Mouse (Mus musculus) heart, embryonic 10.5 days (tissue): ENCODE results near the gene Sh2b3. TPM values are rescaled to one million over a fixed set of nuclear protein-coding genes. Genes with fewer than 3 reads are reported as not detected.

Source experiments
- DNase-seq: peaks from one replicate; pipeline ENCODE4 v3.0.0-alpha.2; 2017; ENCODE audit warnings: low spot score
- H3K27ac ChIP-seq: fragments of 300-500 bp; sonication (generic); 2 replicates; pipeline ENCODE4 v1.5.1; 2016; ENCODE audit warnings: mild to moderate bottlenecking
- H3K27me3 ChIP-seq: fragments of 300-500 bp; sonication (generic); 2 replicates; pipeline ENCODE4 v1.6.1; 2016; ENCODE audit warnings: mild to moderate bottlenecking; ENCODE audit not compliant: poor library complexity, insufficient read depth, severe bottlenecking
- H3K36me3 ChIP-seq: fragments of 300-500 bp; sonication (generic); 2 replicates; pipeline ENCODE4 v1.6.1; 2016; ENCODE audit warnings: mild to moderate bottlenecking, moderate library complexity
- H3K4me1 ChIP-seq: fragments of 300-500 bp; sonication (generic); 2 replicates; pipeline ENCODE4 v1.6.1; 2016; ENCODE audit warnings: mild to moderate bottlenecking
- H3K4me3 ChIP-seq: fragments of 300-500 bp; sonication (generic); 2 replicates; pipeline ENCODE4 v1.5.1; 2016; ENCODE audit warnings: mild to moderate bottlenecking, moderate library complexity
- H3K9me3 ChIP-seq: fragments of 300-500 bp; sonication (generic); 2 replicates; pipeline ENCODE4 v1.6.1; 2016; ENCODE audit warnings: mild to moderate bottlenecking, moderate library complexity
- WGBS: fragments of 180-500 bp; shearing (Covaris S2); methylation state at CpG from one replicate; pipeline ENCODE4 v1.1.7; 2016; 5-methylcytosine and 5-hydroxymethylcytosine counted together
- microRNA-seq: library from miRNA; unstranded; fragments of <30 nt; microRNA quantifications from one replicate; pipeline ENCODE4, GENCODE M21; 2017
- polyA plus RNA-seq: library from polyadenylated mRNA; unstranded; fragments of >200 nt; fragmentation: Nextera tagmentation; extraction: Ambion mirVana; gene quantifications from 2 replicates; pipeline ENCODE4 v1.2.1, GENCODE M21; 2016

Gene Sh2b3
- polyA plus RNA-seq, 1 experiment from 2014 or later = 15.3 TPM

GRCm38 (mm10) chr5:121791026-121791425 lies 46.4 kb downstream of the Sh2b3 start:
- H3K9me3 ChIP-seq = no peaks in the 10 kb centered on the region
- no peaks in the 10 kb centered on the region for H3K27me3 ChIP-seq
- no peak overlapping the region for H3K4me3 ChIP-seq
- H3K27ac ChIP-seq = no peak overlapping the region
- no peaks in the 10 kb centered on the region for H3K4me1 ChIP-seq
- WGBS = 88% methylated on average over 5 of the region's 5 CpGs
- no peak for DNase-seq
- peaks cover 93% of the 10 kb centered on the region for H3K36me3 ChIP-seq

DNA sequence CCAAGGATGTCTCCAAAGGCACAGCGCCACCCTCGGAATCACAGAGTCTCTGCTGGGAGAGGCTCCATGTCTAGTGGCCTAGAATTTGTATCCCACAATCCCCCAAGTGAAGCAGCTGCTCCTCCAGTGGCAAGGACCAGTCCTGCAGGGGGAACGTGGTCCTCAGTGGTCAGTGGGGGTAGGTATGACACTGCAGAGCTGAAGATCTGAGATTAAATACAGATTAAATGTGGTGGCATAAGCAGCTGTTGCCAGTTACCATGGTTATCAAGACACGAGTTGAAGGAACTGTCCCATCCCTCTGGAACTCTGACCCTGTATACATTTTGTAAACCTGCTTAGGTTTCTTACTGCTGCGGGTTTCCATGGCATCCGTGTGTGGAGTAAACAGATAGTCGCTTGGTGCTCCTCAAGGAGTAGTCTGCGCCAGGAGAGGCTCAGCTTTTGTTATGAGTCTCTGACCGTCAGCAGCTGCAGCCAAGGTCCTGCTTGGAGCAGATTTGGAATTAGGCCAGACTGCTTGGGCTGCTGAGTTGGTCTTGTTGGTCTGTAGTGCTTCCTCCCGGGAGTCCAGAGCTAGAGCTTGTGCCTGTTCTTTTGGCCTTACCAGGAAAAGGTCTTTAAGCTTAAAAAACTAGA lies 53.5 kb downstream of the Sh2b3 start:
- WGBS = 80% methylated on average over 10 of the region's 10 CpGs
- Histone ChIP-seq H3K9me3 (no peaks in the 10 kb centered on the region), H3K36me3 (peaks cover 91% of the 10 kb centered on the region), H3K27ac (no peak overlapping the region), H3K27me3 (no peaks in the 10 kb centered on the region), H3K4me3 (no peak overlapping the region), H3K4me1 (no peaks in the 10 kb centered on the region)
- DNase-seq = no peak

DNA sequence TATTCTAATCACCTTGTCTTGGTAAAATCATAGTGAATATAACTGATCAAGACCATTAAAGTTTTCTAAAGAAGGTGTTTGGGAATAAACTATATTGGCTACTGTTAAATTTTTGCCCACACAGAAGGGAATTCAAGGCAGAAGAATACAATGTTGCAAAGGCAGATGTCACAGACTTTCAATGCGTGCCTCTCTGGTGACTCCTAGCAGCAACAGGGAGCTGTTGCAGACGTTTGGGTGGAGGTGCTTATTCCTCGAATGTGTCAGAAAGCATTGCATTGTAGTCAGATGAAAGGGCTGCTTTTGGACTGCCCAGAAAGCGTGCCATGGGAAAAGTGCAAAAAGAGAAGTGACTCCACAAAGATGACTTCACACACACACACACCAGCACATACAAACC lies 55.0 kb downstream of the Sh2b3 start:
- Histone ChIP-seq H3K9me3 (no peaks in the 10 kb centered on the region), H3K36me3 (peaks cover 90% of the 10 kb centered on the region), H3K4me1 (no peaks in the 10 kb centered on the region), H3K4me3 (no peak overlapping the region), H3K27me3 (no peaks in the 10 kb centered on the region), H3K27ac (no peak overlapping the region)
- 75% methylated on average over 4 of the region's 4 CpGs for WGBS
- DNase-seq = no peak

- H3K4me1 ChIP-seq = no peaks in the 10 kb centered on the region
Measured at GRCm38 (mm10) chr5:121780180-121780579, 57.3 kb downstream of the Sh2b3 start.

DNA sequence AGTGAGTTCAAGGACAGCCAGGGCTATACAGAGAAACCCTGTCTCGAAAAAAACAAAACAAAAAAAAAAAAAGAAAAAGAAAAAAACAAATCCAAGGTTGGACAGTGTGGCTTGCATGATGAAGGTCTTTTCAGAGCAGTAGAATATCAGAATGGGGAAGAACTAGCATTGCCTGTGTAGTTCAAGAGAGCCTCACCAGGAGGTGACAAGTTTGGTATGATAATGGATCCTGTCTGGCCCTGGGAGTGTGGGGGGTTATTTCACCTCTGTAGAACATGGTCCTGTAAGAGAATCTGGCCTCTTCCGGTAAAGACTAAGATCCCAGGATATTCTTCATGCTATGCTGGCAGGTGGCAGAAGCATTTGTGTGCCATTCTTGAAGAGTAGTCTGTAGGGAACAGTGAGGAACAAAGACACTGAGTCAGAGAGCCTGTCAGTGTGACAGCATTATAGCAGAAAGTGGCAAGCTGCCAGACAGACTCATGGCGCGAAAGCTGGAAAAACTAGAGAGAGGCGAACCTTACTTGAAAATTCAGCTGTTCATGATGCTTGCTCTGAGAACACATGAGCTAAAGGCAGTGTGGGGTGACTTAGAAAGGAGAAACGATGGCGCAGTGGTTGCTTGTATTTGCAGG lies 58.8 kb downstream of the Sh2b3 start:
- no peaks in the 10 kb centered on the region for H3K9me3 ChIP-seq
- no peak for DNase-seq
- 90% methylated on average over 7 of the region's 7 CpGs for WGBS
- no peaks in the 10 kb centered on the region for H3K4me1 ChIP-seq
- H3K4me3 ChIP-seq = no peak overlapping the region
- peaks cover 90% of the 10 kb centered on the region for H3K36me3 ChIP-seq
- no peaks in the 10 kb centered on the region for H3K27me3 ChIP-seq
- H3K27ac ChIP-seq = no peak overlapping the region

More at GRCm38 (mm10) chr5:121780180-121780579, 57.3 kb downstream of the Sh2b3 start:
- no peak overlapping the region for H3K27ac ChIP-seq
- DNase-seq = no peak
- no peaks in the 10 kb centered on the region for H3K27me3 ChIP-seq
- H3K36me3 ChIP-seq = peaks cover 89% of the 10 kb centered on the region
- H3K9me3 ChIP-seq = no peaks in the 10 kb centered on the region
- WGBS = 91% methylated on average over 5 of the region's 5 CpGs
- H3K4me3 ChIP-seq = no peak overlapping the region

DNA sequence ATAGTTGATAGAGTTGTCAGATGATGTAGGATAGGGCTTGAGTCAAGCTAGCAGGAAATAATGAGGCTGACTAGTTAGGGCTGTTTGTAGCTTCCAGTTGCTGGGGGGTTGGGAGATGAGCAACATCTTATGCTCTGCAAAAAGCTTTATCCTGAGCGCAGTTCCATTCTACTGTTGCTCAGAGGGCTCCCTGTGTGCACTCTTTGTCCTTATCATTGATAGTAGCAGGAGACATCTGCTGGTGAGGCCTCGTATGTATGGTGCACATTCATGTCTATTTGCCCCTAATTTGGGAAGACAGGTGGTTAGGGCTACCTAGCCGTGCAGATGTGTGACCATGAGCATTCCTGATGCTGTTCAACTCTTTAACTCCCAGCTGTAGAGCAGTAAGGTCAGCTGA lies 65.8 kb downstream of the Sh2b3 start:
- 90% methylated on average over 3 of the region's 3 CpGs for WGBS
- no peak for DNase-seq
- H3K4me1 ChIP-seq = peaks cover 5% of the 10 kb centered on the region; the same call in 1 of the 2 replicates
- no peaks in the 10 kb centered on the region for H3K9me3 ChIP-seq
- no peak overlapping the region for H3K4me3 ChIP-seq
- peaks cover 74% of the 10 kb centered on the region for H3K36me3 ChIP-seq
- no peak overlapping the region for H3K27ac ChIP-seq
- H3K27me3 ChIP-seq = no peaks in the 10 kb centered on the region

- peaks cover 72% of the 10 kb centered on the region for H3K36me3 ChIP-seq
- H3K27ac ChIP-seq = no peak overlapping the region
- H3K4me1 ChIP-seq = peaks cover 5% of the 10 kb centered on the region; the same call in 1 of the 2 replicates
- WGBS = 90% methylated on average over 7 of the region's 7 CpGs
- DNase-seq = no peak
- H3K27me3 ChIP-seq = no peaks in the 10 kb centered on the region
- H3K4me3 ChIP-seq = no peak overlapping the region
- H3K9me3 ChIP-seq = no peaks in the 10 kb centered on the region
Measured at GRCm38 (mm10) chr5:121769827-121770226, 67.6 kb downstream of the Sh2b3 start.

DNA sequence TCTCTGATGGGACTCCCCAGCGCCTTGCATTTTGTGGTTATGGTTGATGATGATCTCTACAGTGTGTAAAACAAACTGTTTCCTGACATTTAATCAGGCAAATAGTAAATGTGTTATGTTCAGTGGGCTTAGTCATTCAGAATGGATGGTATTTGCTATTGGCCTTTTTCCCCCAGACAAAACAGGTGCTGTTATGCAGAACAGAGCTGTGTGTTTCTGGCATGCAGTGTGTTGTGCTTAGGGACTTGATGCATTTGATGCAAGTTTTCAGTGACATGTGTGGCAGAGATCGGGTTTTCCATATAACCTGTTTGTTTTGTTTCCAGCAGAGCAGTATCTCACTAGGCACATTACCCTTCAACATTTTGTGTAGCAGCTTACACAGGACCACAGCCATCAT lies 69.9 kb downstream of the Sh2b3 start:
- H3K9me3 ChIP-seq = no peaks in the 10 kb centered on the region
- H3K27ac ChIP-seq = no peak overlapping the region
- DNase-seq = no peak
- H3K4me1 ChIP-seq = peaks cover 5% of the 10 kb centered on the region; the same call in 1 of the 2 replicates
- no peak overlapping the region for H3K4me3 ChIP-seq
- 81% methylated on average over 2 of the region's 2 CpGs for WGBS
- H3K27me3 ChIP-seq = no peaks in the 10 kb centered on the region
- H3K36me3 ChIP-seq = peaks cover 59% of the 10 kb centered on the region

DNA sequence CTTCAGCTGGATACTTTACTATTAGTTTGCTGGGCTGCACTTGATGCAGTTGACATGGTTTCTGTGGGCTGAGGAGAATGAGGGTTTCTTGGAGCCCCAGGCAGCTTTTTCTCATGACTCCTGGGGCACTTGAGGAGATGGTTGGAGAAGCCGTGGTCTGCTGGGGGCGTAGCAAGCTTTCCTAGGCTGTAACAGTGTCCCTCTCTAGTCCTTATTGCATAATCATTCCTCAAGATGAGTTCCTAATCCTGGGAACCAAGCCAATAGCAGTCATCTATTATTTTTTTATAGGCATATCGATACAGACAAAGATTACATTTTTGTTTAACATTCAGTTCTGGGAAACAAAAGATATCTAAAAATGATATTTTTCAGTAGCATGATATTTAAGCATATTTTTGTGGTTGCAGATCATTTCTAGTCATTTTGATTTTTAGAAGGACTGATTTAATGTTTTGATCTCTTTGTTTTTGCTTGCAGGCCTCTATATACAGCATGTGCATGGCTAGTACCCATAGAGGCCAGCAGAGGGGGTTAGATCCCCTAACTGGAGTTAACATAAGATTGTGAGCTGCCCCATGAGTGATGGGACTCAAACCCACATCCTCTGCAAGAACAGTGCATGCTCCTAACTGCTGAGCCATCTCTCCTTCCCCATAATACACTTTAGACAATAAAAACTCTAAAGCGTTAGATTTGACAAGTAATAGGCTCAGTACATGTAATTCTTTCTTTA lies 71.2 kb downstream of the Sh2b3 start:
- Histone ChIP-seq H3K27ac (no peak overlapping the region), H3K4me1 (peaks cover 5% of the 10 kb centered on the region; the same call in 1 of the 2 replicates), H3K36me3 (peaks cover 55% of the 10 kb centered on the region), H3K4me3 (no peak overlapping the region), H3K9me3 (no peaks in the 10 kb centered on the region), H3K27me3 (no peaks in the 10 kb centered on the region)
- DNase-seq = no peak
- 96% methylated on average over 4 of the region's 4 CpGs for WGBS

Small RNA genes lying within 50 kb of the gene (microRNA-seq; reads per million reads assigned to microRNA genes)
- 1.0 reads per million for gene Mir7031

Other genes starting within 250 kb of the Sh2b3 start
- 59.9 and 90.3 TPM in 2 replicates for gene Aldh2, start 243.8 kb downstream of the Sh2b3 start, polyA plus RNA-seq
- gene Acad12, start 218.7 kb downstream of the Sh2b3 start, polyA plus RNA-seq = 4.7 and 6.1 TPM in 2 replicates
- 1.5 and 2.6 TPM in 2 replicates for gene Acad10, start 177.1 kb downstream of the Sh2b3 start, polyA plus RNA-seq
- gene Brap, start 177.1 kb downstream of the Sh2b3 start, polyA plus RNA-seq = 33.2 and 35.5 TPM in 2 replicates
- gene Atxn2, start 126.3 kb downstream of the Sh2b3 start, polyA plus RNA-seq = 38.2 and 46.8 TPM in 2 replicates
- gene Pheta1, start 11.3 kb upstream of the Sh2b3 start, polyA plus RNA-seq = 20.1 and 32.4 TPM in 2 replicates
- gene Cux2, start 212.5 kb upstream of the Sh2b3 start, polyA plus RNA-seq = 6.6 and 8.0 TPM in 2 replicates